In the genomic region with DNA sequence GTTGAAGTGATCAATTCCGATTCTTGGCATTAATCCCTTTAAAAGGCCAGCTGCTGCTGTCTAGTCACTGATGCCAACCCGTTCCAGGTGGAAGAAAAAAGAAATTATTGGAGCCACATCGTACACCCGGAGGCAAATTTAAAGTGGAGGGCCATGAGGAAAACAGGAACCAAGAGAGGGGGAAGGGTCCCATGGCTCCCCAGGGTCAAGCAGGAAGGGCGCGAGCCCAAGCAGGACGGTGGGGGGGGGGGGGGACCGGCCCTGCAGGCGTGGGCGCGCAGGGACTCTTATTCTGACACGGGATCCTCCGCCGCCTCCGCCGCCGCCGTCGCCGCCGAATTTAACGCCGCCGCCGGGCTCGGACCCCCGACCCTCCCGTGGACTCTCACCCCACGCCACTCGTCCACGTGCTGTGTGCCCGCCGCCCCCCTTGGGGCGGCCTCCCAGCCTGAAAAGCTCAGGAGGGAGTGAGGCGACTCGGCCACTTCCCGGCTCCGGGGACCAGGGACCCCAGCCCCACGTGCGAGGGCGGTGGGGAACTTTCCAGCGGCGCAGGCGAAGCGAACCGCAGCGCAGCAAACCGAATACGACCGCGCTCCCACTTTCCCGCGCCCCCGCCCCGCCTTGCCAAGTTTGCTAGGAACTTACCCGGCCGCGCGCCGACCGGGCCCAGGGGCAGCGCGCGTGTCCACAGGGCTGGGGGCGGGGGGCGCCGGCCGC, we compare ENCODE assay signal across 8 mouse cellular contexts. TPM values are rescaled to one million over a fixed set of nuclear protein-coding genes. Genes with fewer than 3 reads are reported as not detected.
DNase-seq lines count a peak whose midpoint lies in the region; ATAC-seq and TF ChIP-seq lines count a peak whose summit lies in the region.

No protein-coding gene starts in this region.

- no peaks in the 10 kb centered on the region for H3K36me3 ChIP-seq in forebrain, postnatal 0 days (ENCODE audit: insufficient read depth)
- no peaks in the 10 kb centered on the region for H3K36me3 ChIP-seq in hindbrain, embryonic 12.5 days
- peaks cover 7% of the 10 kb centered on the region; the same call in 1 of the 2 replicates for H3K36me3 ChIP-seq in limb, embryonic 10.5 days
- H3K36me3 ChIP-seq in midbrain, embryonic 12.5 days, result no peaks in the 10 kb centered on the region

- peak overlapping the region; percentile 90 for H3K4me2 ChIP-seq in forebrain, postnatal 0 days (ENCODE audit: low read depth)
- peak overlapping the region; percentile 82 for H3K4me2 ChIP-seq in hindbrain, embryonic 12.5 days (replicated peaks)
- H3K4me2 ChIP-seq in midbrain, embryonic 12.5 days (replicated peaks), result peak overlapping the region; percentile 78

- no peaks in the 10 kb centered on the region for H3K9me3 ChIP-seq in forebrain, postnatal 0 days (ENCODE audit: low read length)
- no peaks in the 10 kb centered on the region for H3K9me3 ChIP-seq in hindbrain, embryonic 12.5 days (replicated peaks)
- no peaks in the 10 kb centered on the region for H3K9me3 ChIP-seq in limb, embryonic 10.5 days (replicated peaks)
- no peaks in the 10 kb centered on the region for H3K9me3 ChIP-seq in midbrain, embryonic 12.5 days

- H3K4me1 ChIP-seq in brown adipose tissue, adult 24 weeks (ENCODE audit: control insufficient read depth, insufficient read depth, insufficient read length, low read length), result peaks cover 30% of the 10 kb centered on the region
- peaks cover 2% of the 10 kb centered on the region; the same call in 1 of the 2 replicates for H3K4me1 ChIP-seq in forebrain, postnatal 0 days (ENCODE audit: insufficient read depth)
- peaks cover 33% of the 10 kb centered on the region for H3K4me1 ChIP-seq in hindbrain, embryonic 12.5 days
- peaks cover 56% of the 10 kb centered on the region for H3K4me1 ChIP-seq in limb, embryonic 10.5 days
- H3K4me1 ChIP-seq in midbrain, embryonic 12.5 days, result peaks cover 34% of the 10 kb centered on the region

- no peak; the same call in 1 of the 2 replicates for ATAC-seq in frontal cortex, adult (ENCODE audit: low TSS enrichment)
- ATAC-seq in forebrain, postnatal 0 days, result peak; percentile 26
- ATAC-seq in hindbrain, embryonic 12.5 days (ENCODE audit: low FRiP score), result peak; percentile 49
- ATAC-seq in midbrain, embryonic 12.5 days (ENCODE audit: low FRiP score, low read depth), result peak; percentile 67

- peak overlapping the region; percentile 100 for H3K4me3 ChIP-seq in brown adipose tissue, adult 24 weeks (ENCODE audit: insufficient read depth, low read depth, low read length)
- peak overlapping the region; percentile 86 for H3K4me3 ChIP-seq in forebrain, postnatal 0 days (ENCODE audit: low read depth, low read length)
- H3K4me3 ChIP-seq in hindbrain, embryonic 12.5 days, result peak overlapping the region; percentile 95
- peak overlapping the region; percentile 92 for H3K4me3 ChIP-seq in limb, embryonic 10.5 days
- peak overlapping the region; percentile 73 for H3K4me3 ChIP-seq in midbrain, embryonic 12.5 days

- TF ChIP-seq CTCF in forebrain, postnatal 0 days (IDR thresholded peaks at IDR 0.05; ENCODE audit: low read depth), result no peak

- DNase-seq in frontal cortex, postnatal 14 days (ENCODE audit: low spot score in 2 of 2), result peak; percentile 10
- DNase-seq in forebrain, postnatal 0 days, result peak; percentile 45
- DNase-seq in limb, embryonic 10.5 days (ENCODE audit: low spot score), result peak; percentile 79
- DNase-seq in spleen, postnatal 14 days (ENCODE audit: low spot score in 2 of 2), result peak; percentile 21 to 27

- 5% methylated on average over 65 of the region's 68 CpGs for WGBS in forebrain, postnatal 0 days
- under 1% methylated on average over 42 of the region's 68 CpGs for WGBS in hindbrain, embryonic 12.5 days
- under 1% methylated on average over 68 of the region's 68 CpGs for WGBS in limb, embryonic 10.5 days
- WGBS in midbrain, embryonic 12.5 days, result under 1% methylated on average over 34 of the region's 68 CpGs

- no peaks in the 10 kb centered on the region for H3K27me3 ChIP-seq in forebrain, postnatal 0 days (ENCODE audit: insufficient read depth, low read length)
- no peaks in the 10 kb centered on the region for H3K27me3 ChIP-seq in hindbrain, embryonic 12.5 days
- H3K27me3 ChIP-seq in limb, embryonic 10.5 days (ENCODE audit: low read depth, poor library complexity, severe bottlenecking), result no peaks in the 10 kb centered on the region
- 0 out of 2 replicates have a peak, but pooled peaks cover 3% of the 10 kb centered on the region for H3K27me3 ChIP-seq in midbrain, embryonic 12.5 days

- peak overlapping the region; percentile 84 for H3K27ac ChIP-seq in brown adipose tissue, adult 24 weeks (replicated peaks; ENCODE audit: low read depth, low read length)
- H3K27ac ChIP-seq in forebrain, postnatal 0 days (ENCODE audit: low read depth, low read length), result peak overlapping the region; percentile 36
- peak overlapping the region; percentile 85 for H3K27ac ChIP-seq in hindbrain, embryonic 12.5 days
- H3K27ac ChIP-seq in limb, embryonic 10.5 days, result peak overlapping the region; percentile 94
- H3K27ac ChIP-seq in midbrain, embryonic 12.5 days (replicated peaks), result peak overlapping the region; percentile 80

- H3K9ac ChIP-seq in forebrain, postnatal 0 days, result peak overlapping the region; percentile 54
- H3K9ac ChIP-seq in hindbrain, embryonic 12.5 days, result peak overlapping the region; percentile 89
- H3K9ac ChIP-seq in midbrain, embryonic 12.5 days (replicated peaks), result peak overlapping the region; percentile 80

RNA-seq across cellular contexts. Expression of gene Gatad2a, which starts 22.6 kb away (rescaled TPM):
- polyA plus RNA-seq in brown adipose tissue, adult 24 weeks (2012; ENCODE audit: insufficient read depth, insufficient read length, missing spikeins), result 33.7 and 35.6 TPM in 2 replicates
- 22.9 and 27.8 TPM in 2 replicates for total RNA-seq in forebrain, postnatal 0 days (2014; rRNA removed)
- 21.7 and 24.9 TPM in 2 replicates for polyA plus RNA-seq in forebrain, postnatal 0 days (2015; fragmentation: Nextera tagmentation; extraction: Ambion mirVana)
- 53.1 and 54.8 TPM in 2 replicates for polyA plus RNA-seq in hindbrain, embryonic 12.5 days (2016; fragmentation: Nextera tagmentation; extraction: Ambion mirVana)
- polyA plus RNA-seq in limb, embryonic 10.5 days (2016; fragmentation: Nextera tagmentation; extraction: Ambion mirVana), result 58.9 and 69.2 TPM in 2 replicates
- polyA plus RNA-seq in midbrain, embryonic 12.5 days (2016; fragmentation: Nextera tagmentation; extraction: Ambion mirVana), result 44.3 TPM in 2 replicates

Comparison
In these comparisons a context has a peak if more than half of its experiments do, and no peak if none do; other contexts are left out.
1. DNase-seq: peak in every context shown above with its lines; median percentile 79 in limb, embryonic 10.5 days; 45 in forebrain, postnatal 0 days; 24 in spleen, postnatal 14 days; 10 in frontal cortex, postnatal 14 days.
2. H3K27ac ChIP-seq: peak in every context shown above with its lines; median percentile 94 in limb, embryonic 10.5 days; 85 in hindbrain, embryonic 12.5 days; 84 in brown adipose tissue, adult 24 weeks; 80 in midbrain, embryonic 12.5 days; 36 in forebrain, postnatal 0 days.